Mouse (Mus musculus): Measurements from ENCODE around the gene Foxe1. TPM values are rescaled to one million over a fixed set of nuclear protein-coding genes. Genes with fewer than 3 reads are reported as not detected.
A peak's percentile ranks its signal among the peaks of the same experiment; 100 is the strongest.

Foxe1 gene
- polyA plus RNA-seq, 1 experiment from 2014 or later: 0.31 TPM

DNA sequence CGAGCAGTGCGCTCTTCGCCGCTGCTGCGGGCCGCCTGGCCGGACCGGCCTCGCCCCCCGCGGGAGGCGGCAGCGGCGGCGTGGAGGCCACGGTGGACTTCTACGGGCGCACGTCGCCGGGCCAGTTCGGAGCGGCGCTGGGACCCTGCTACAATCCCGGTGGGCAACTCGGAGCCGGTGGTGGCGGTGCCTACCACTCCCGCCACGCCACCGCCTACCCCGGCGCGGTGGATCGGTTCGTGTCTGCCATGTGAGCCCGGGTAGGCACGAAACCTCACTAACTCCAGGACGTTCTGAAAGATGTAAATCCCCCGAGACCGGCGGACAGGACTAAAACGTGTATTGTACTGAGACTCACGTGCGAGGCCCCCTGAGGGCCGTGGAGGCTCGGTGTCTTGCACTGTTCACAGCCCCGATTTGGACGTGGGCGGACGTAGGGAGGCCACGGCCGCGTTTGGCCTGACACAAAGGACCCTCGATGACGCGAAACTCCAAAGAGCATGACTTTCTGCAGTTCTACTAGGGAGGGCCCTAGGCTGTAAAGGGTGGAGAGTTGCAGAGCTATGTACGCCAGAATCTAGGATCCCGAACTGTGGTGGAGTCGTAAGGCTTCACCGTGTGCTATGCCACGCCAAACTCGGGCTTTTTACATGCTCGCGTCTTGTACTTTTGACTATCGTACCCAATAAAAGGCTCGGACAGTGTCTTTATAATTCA lies 1.8 kb downstream of the Foxe1 start:
- no peaks in the 10 kb centered on the region for H3K36me3 ChIP-seq (ENCODE audit: control insufficient read depth, insufficient read depth, low read length)
- H3K4me2 ChIP-seq (ENCODE audit: low read depth, low read length): peak overlapping the region; percentile 53
- H3K4me1 ChIP-seq (ENCODE audit: control insufficient read depth, insufficient read depth, low read length): peaks cover 9% of the 10 kb centered on the region
- no peak for ATAC-seq (ENCODE audit: insufficient read depth, low FRiP score)
- peak overlapping the region; percentile 45 for H3K4me3 ChIP-seq (replicated peaks; ENCODE audit: low read length)
- H3K27ac ChIP-seq (ENCODE audit: low read length): no peak overlapping the region
- peaks cover 85% of the 10 kb centered on the region for H3K27me3 ChIP-seq (ENCODE audit: control insufficient read depth, insufficient read depth, low read length)
- H3K9me3 ChIP-seq (replicated peaks; ENCODE audit: control insufficient read depth, low read length): no peaks in the 10 kb centered on the region
- no peak overlapping the region for H3K9ac ChIP-seq (ENCODE audit: low read length)
- 4% methylated on average over 64 of the region's 67 CpGs for WGBS

DNA sequence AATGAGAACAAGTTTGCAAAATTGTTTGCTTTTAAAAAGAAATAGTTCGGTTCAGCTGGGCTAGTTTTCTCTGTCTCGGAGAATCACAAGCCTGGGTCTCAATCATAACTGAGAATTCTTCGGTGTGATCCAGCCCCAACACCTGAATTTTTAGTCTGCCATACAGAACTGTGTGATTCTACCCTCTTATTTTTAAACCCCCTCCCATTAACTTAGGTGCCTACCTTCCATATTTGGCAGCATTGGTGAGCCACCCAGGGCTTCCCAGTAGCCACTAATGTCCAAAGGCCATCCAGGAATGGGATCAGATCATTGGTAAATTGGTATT lies 2.3 kb downstream of the Foxe1 start:
- no peak for ATAC-seq (ENCODE audit: insufficient read depth, low FRiP score)
- peaks cover 85% of the 10 kb centered on the region for H3K27me3 ChIP-seq (ENCODE audit: control insufficient read depth, insufficient read depth, low read length)
- peak overlapping the region; percentile 45; the same call in 1 of the 2 replicates for H3K4me3 ChIP-seq (replicated peaks; ENCODE audit: low read length)
- 23% methylated on average over 3 of the region's 3 CpGs for WGBS
- peaks cover 9% of the 10 kb centered on the region for H3K4me1 ChIP-seq (ENCODE audit: control insufficient read depth, insufficient read depth, low read length)
- no peaks in the 10 kb centered on the region for H3K36me3 ChIP-seq (ENCODE audit: control insufficient read depth, insufficient read depth, low read length)
- H3K4me2 ChIP-seq (ENCODE audit: low read depth, low read length): no peak overlapping the region
- H3K9ac ChIP-seq (ENCODE audit: low read length): no peak overlapping the region
- H3K27ac ChIP-seq (ENCODE audit: low read length): no peak overlapping the region
- H3K9me3 ChIP-seq (replicated peaks; ENCODE audit: control insufficient read depth, low read length): no peaks in the 10 kb centered on the region

DNA sequence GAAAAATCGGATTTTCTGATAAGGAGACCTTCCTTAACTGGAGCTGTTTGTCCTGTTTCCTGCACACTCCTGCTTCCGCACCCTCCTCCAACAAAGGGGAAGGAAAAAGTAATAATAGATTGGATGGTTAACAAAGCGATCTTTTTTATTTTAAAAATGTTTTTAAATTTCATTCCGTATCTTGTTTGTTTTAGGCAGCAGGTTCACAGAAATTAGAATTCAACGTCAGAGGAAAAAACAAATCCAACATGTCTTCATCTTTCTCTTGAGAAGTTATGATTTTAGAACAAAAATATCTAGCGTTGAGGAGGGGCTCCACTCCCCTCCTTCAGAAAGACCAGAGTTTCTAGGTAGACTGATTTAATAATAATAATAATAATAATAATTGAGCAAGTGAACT lies 2.8 kb downstream of the Foxe1 start:
- H3K36me3 ChIP-seq (ENCODE audit: control insufficient read depth, insufficient read depth, low read length): no peaks in the 10 kb centered on the region
- ATAC-seq (ENCODE audit: insufficient read depth, low FRiP score): no peak
- WGBS: 34% methylated on average over 6 of the region's 6 CpGs
- no peak overlapping the region for H3K4me2 ChIP-seq (ENCODE audit: low read depth, low read length)
- no peak overlapping the region for H3K4me3 ChIP-seq (replicated peaks; ENCODE audit: low read length)
- H3K9ac ChIP-seq (ENCODE audit: low read length): no peak overlapping the region
- H3K4me1 ChIP-seq (ENCODE audit: control insufficient read depth, insufficient read depth, low read length): peaks cover 9% of the 10 kb centered on the region
- no peaks in the 10 kb centered on the region for H3K9me3 ChIP-seq (replicated peaks; ENCODE audit: control insufficient read depth, low read length)
- peaks cover 85% of the 10 kb centered on the region for H3K27me3 ChIP-seq (ENCODE audit: control insufficient read depth, insufficient read depth, low read length)
- no peak overlapping the region for H3K27ac ChIP-seq (ENCODE audit: low read length)

DNA sequence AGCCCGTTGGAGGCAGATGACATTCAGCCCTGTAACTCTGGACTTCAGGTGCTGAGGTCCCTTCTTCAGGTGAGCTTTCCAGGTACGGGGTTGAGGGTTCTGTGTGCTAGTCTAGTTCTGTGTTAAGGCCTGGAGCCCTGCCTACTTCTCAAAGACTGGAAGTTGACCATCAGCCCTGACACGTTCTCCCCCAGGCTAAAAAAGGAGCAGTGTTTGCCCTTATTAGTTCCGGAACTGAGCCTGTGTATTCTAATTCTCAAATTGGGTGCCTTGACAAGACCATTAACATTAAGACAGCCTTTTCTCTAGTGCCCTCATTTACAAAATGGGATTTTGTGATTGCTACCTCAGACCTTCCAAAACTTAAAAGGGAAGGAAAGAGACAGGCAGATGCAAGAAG lies 3.7 kb downstream of the Foxe1 start:
- WGBS: 10% methylated on average over 4 of the region's 4 CpGs
- no peaks in the 10 kb centered on the region for H3K36me3 ChIP-seq (ENCODE audit: control insufficient read depth, insufficient read depth, low read length)
- no peak for ATAC-seq (ENCODE audit: insufficient read depth, low FRiP score)

DNA sequence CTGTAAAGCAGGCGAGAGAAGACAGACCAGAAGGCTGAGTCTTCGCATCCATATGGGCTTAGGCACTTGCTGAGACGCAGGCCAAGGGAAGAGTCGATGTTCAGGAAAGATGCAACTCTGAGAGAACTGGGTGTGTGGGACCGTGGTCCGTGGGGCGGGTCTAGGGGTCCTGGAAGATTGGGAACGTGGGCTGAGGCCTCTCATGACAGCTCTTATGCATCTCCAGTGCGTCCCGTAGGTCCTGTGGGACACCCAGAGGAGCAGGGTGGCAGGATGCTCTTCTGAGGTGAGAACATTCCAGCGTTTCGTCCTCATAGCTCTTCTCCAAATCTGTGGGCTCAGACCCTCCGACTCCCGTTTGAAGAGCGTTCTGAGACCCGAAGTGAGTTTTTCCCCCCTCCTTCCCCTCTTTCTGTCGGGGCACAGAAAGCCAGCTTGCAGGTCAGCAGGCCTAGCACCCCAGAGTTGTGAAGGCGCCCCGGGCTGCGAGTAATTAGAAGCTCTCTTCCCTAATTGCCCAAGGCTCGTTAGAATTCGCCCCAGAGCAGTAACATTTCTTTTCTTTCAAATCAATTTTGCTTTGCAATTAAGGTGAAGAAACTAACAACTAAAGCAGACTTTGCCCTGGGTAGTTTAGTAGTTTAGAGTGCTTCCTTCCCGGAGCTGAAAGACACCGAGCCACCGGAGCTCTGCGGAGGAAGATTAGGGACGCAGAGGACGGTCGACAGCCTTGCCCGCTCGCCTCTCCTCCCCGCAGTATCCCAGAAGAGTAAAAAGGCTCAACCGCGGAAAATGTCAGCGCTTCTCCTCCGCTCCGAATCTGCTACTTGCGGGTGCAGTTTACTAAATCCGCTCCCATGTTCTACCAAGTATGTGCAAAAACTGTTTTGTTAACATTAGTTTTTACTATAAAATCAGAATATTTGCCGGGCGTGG lies 4.4 kb downstream of the Foxe1 start:
- WGBS: 6% methylated on average over 41 of the region's 41 CpGs

More for the DNA sequence above, 3.7 kb downstream of the Foxe1 start:
- no peaks in the 10 kb centered on the region for H3K9me3 ChIP-seq (replicated peaks; ENCODE audit: control insufficient read depth, low read length)
- H3K4me1 ChIP-seq (ENCODE audit: control insufficient read depth, insufficient read depth, low read length): peaks cover 9% of the 10 kb centered on the region
- peaks cover 83% of the 10 kb centered on the region for H3K27me3 ChIP-seq (ENCODE audit: control insufficient read depth, insufficient read depth, low read length)
- no peak overlapping the region for H3K9ac ChIP-seq (ENCODE audit: low read length)
- H3K4me3 ChIP-seq (replicated peaks; ENCODE audit: low read length): no peak overlapping the region
- no peak overlapping the region for H3K4me2 ChIP-seq (ENCODE audit: low read depth, low read length)
- no peak overlapping the region for H3K27ac ChIP-seq (ENCODE audit: low read length)

DNA sequence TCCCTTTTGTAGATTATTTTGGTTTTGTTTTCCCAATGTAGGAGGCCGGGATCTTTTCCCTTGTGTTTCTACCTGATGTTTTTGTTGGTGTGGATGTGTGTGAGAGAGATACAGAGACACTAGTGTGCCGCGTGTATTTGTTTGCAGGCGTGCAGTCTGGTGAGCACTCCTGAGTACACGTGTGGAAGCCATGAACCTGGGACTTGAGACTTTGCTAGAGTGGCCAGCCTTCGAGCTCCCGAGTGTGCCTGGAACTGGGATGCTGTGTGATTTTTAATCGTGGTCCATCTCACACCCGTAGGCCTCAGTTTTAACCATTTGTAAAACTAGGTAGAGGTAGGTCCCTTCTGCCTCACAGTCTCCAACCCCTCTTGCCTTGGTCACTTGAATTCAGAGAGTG lies 5.5 kb downstream of the Foxe1 start:
- 0 out of 2 replicates have a peak, but pooled peaks cover 4% of the 10 kb centered on the region for H3K4me1 ChIP-seq (ENCODE audit: control insufficient read depth, insufficient read depth, low read length)
- no peak overlapping the region for H3K27ac ChIP-seq (ENCODE audit: low read length)
- H3K9ac ChIP-seq (ENCODE audit: low read length): no peak overlapping the region
- ATAC-seq (ENCODE audit: insufficient read depth, low FRiP score): no peak
- no peaks in the 10 kb centered on the region for H3K36me3 ChIP-seq (ENCODE audit: control insufficient read depth, insufficient read depth, low read length)
- peaks cover 68% of the 10 kb centered on the region for H3K27me3 ChIP-seq (ENCODE audit: control insufficient read depth, insufficient read depth, low read length)
- no peaks in the 10 kb centered on the region for H3K9me3 ChIP-seq (replicated peaks; ENCODE audit: control insufficient read depth, low read length)
- H3K4me2 ChIP-seq (ENCODE audit: low read depth, low read length): no peak overlapping the region
- WGBS: 36% methylated on average over 9 of the region's 9 CpGs
- H3K4me3 ChIP-seq (replicated peaks; ENCODE audit: low read length): no peak overlapping the region

More for the DNA sequence above, 4.4 kb downstream of the Foxe1 start:
- Histone ChIP-seq H3K9me3 (replicated peaks; ENCODE audit: control insufficient read depth, low read length) (no peaks in the 10 kb centered on the region), H3K4me3 (replicated peaks; ENCODE audit: low read length) (no peak overlapping the region), H3K36me3 (ENCODE audit: control insufficient read depth, insufficient read depth, low read length) (no peaks in the 10 kb centered on the region), H3K4me1 (ENCODE audit: control insufficient read depth, insufficient read depth, low read length) (peaks cover 9% of the 10 kb centered on the region), H3K4me2 (ENCODE audit: low read depth, low read length) (no peak overlapping the region), H3K9ac (ENCODE audit: low read length) (no peak overlapping the region), H3K27me3 (ENCODE audit: control insufficient read depth, insufficient read depth, low read length) (peaks cover 79% of the 10 kb centered on the region), H3K27ac (ENCODE audit: low read length) (no peak overlapping the region)
- ATAC-seq (ENCODE audit: insufficient read depth, low FRiP score): no peak

DNA sequence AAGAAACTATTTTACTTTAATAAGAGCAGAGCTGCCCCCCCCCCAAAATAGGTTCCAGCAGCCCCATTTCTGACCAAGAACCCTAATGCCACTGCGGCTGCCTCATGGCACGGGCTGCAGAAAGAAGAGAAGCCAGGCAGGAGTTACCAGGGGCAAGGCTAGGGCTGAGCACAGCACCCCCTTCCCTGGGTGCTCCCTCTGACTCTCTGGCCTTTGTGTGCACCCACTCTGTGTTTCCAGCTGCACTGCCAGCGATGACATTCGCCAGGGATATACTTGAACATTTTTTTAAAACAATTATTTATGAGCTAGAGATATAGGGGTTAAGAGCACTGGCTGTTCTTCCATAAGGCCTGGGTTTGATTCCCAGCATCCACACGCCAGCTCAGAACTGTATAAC lies 6.1 kb downstream of the Foxe1 start:
- 57% methylated on average over 5 of the region's 5 CpGs for WGBS
- no peak overlapping the region for H3K9ac ChIP-seq (ENCODE audit: low read length)
- H3K36me3 ChIP-seq (ENCODE audit: control insufficient read depth, insufficient read depth, low read length): no peaks in the 10 kb centered on the region
- H3K4me3 ChIP-seq (replicated peaks; ENCODE audit: low read length): no peak overlapping the region
- H3K4me1 ChIP-seq (ENCODE audit: control insufficient read depth, insufficient read depth, low read length): 0 out of 2 replicates have a peak, but pooled peaks cover 3% of the 10 kb centered on the region
- H3K4me2 ChIP-seq (ENCODE audit: low read depth, low read length): no peak overlapping the region
- peaks cover 62% of the 10 kb centered on the region for H3K27me3 ChIP-seq (ENCODE audit: control insufficient read depth, insufficient read depth, low read length)
- no peaks in the 10 kb centered on the region for H3K9me3 ChIP-seq (replicated peaks; ENCODE audit: control insufficient read depth, low read length)
- ATAC-seq (ENCODE audit: insufficient read depth, low FRiP score): no peak
- H3K27ac ChIP-seq (ENCODE audit: low read length): no peak overlapping the region

DNA sequence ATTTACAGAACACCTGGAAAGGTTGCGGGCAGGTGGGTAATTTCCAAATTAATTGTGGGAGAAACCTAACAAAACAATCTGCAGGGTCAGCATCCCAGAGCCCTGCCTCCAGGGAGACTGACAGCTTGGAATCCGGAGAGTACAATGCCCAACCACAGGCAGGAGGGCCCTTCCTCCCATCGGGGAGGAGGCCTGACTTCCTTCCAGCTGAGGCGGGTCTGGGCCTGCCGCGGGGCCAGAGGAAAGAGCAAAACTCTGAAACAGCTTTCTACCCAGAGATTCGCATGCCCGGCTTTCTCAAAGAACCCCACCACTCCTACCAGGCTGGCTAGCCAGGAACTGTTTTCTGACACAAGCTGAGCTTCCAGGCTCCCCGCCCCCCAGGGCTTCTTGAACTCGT lies 9.6 kb downstream of the Foxe1 start:
- no peak overlapping the region for H3K4me3 ChIP-seq (replicated peaks; ENCODE audit: low read length)
- 20% methylated on average over 10 of the region's 10 CpGs for WGBS
- no peaks in the 10 kb centered on the region for H3K9me3 ChIP-seq (replicated peaks; ENCODE audit: control insufficient read depth, low read length)
- H3K36me3 ChIP-seq (ENCODE audit: control insufficient read depth, insufficient read depth, low read length): no peaks in the 10 kb centered on the region
- H3K4me1 ChIP-seq (ENCODE audit: control insufficient read depth, insufficient read depth, low read length): no peaks in the 10 kb centered on the region
- peaks cover 43% of the 10 kb centered on the region for H3K27me3 ChIP-seq (ENCODE audit: control insufficient read depth, insufficient read depth, low read length)
- no peak overlapping the region; the same call in 1 of the 2 replicates for H3K9ac ChIP-seq (ENCODE audit: low read length)
- ATAC-seq (ENCODE audit: insufficient read depth, low FRiP score): no peak
- H3K27ac ChIP-seq (ENCODE audit: low read length): peak overlapping the region; percentile 42; the same call in 1 of the 2 replicates
- H3K4me2 ChIP-seq (ENCODE audit: low read depth, low read length): no peak overlapping the region
